Mouse (Mus musculus): ENCODE data around the gene Traf5. TPM values are rescaled to one million over a fixed set of nuclear protein-coding genes. Genes with fewer than 3 reads are reported as not detected.

The Traf5 gene
- polyA plus RNA-seq, 1 experiment from 2014 or later: 4.2 TPM

DNA sequence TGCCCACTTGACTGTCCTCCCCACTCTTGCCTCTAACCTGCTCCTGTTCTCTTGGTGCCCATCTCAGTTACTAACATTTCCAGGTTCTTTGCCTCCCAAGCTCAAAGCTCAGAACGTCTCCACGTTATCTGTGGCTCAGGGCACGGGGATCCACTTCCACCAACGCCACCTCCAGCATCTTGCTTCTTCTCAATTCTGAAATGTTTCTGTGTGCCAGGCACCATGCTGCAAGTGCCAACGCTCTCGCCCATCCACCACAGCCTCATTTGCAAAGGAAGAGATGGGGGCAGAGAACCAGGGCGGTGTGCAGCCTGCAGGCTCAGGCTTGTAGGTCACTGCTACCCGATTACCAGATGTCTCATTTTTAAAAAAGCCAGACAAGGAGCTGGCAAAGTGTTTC is 39.9 kb downstream of the Traf5 start:
- ATAC-seq (ENCODE audit: low FRiP score, low read depth): no peak
- WGBS: 91% methylated on average over 8 of the region's 8 CpGs
- no peaks in the 10 kb centered on the region for H3K4me1 ChIP-seq

DNA sequence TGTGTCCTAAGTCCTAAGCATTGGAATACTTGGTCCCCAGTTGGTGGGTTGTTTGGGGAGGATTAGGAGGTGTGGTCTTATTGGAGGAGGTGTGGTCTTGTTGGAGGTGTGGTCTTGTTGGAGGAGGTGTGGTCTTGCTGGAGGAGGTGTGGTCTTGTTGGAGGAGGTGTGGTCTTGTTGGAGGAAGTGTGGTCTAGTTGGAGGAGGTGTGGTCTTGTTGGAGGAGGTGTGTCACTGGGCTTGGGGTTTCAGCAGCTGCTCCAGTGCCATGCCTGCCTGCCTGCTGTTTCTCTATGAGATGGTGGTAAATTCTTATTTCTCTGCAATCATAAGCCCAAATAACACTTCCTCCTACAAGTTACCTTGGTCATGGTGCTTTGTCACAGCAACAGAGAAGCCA is 93.3 kb downstream of the Traf5 start:
- no peak overlapping the region for H3K27ac ChIP-seq (replicated peaks)
- H3K4me3 ChIP-seq: no peak overlapping the region
- H3K9me3 ChIP-seq: no peaks in the 10 kb centered on the region
- H3K36me3 ChIP-seq: no peaks in the 10 kb centered on the region
- no peaks in the 10 kb centered on the region for H3K27me3 ChIP-seq
- H3K4me1 ChIP-seq: no peaks in the 10 kb centered on the region
- H3K9ac ChIP-seq (replicated peaks): no peak overlapping the region
- H3K4me2 ChIP-seq (replicated peaks): no peak overlapping the region
- ATAC-seq (ENCODE audit: low FRiP score, low read depth): no peak

More for the DNA sequence above, 39.9 kb downstream of the Traf5 start:
- Histone ChIP-seq H3K27me3 (no peaks in the 10 kb centered on the region), H3K9ac (replicated peaks) (no peak overlapping the region), H3K4me3 (no peak overlapping the region), H3K4me2 (replicated peaks) (no peak overlapping the region), H3K9me3 (no peaks in the 10 kb centered on the region), H3K27ac (replicated peaks) (no peak overlapping the region), H3K36me3 (no peaks in the 10 kb centered on the region)

DNA sequence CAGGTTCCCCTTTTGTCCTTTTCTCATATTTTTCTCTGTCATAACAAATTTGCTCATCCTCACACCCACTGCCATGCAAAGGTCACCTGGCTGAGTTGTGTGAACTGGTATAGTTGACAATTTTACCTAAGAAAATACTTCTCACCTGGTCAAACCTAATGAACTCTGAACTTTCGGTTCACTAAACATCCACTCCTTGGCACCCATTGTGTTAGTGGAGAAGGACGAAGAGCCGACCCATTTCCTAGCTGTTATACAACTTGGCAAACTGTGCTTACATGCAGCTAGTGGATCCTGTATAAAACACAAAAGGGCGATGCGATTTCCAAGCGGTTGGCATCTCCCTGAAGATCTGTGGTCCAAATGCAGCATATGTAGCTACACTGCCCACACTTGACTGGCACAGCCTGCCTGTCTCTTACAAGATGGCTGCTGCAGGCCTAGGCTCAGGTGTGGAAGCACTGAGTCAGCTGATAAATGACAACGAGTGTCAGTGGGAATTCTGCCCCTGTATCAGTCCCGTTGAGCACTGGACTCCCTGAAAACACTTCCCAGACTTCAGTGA is 95.7 kb downstream of the Traf5 start:
- 86% methylated on average over 8 of the region's 8 CpGs for WGBS
- no peaks in the 10 kb centered on the region for H3K27me3 ChIP-seq
- no peaks in the 10 kb centered on the region for H3K4me1 ChIP-seq
- no peak overlapping the region for H3K4me2 ChIP-seq (replicated peaks)
- no peak overlapping the region for H3K9ac ChIP-seq (replicated peaks)
- no peak for ATAC-seq (ENCODE audit: low FRiP score, low read depth)
- H3K4me3 ChIP-seq: no peak overlapping the region
- no peaks in the 10 kb centered on the region for H3K9me3 ChIP-seq
- no peak overlapping the region for H3K27ac ChIP-seq (replicated peaks)
- no peaks in the 10 kb centered on the region for H3K36me3 ChIP-seq

DNA sequence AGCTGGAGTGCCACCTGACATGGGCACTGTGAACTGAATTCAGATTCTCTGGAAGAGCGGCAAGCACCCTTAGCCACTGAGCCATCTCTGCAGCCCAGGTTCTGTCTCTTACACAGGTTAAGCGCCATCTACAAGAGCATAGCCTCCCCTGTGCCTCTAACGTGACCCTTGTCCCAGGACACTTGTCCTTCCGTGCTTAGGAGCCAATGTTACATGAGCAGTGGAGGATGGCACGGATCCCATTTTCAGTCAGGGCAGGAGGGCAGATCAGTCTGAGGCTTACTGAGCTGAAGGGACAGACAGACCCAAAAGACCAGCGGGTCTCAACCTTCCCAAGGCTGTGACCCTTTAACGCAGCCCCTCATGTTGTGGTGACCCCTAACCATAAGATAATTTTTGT is 96.4 kb downstream of the Traf5 start:
- Histone ChIP-seq H3K27me3 (no peaks in the 10 kb centered on the region), H3K4me3 (no peak overlapping the region), H3K9ac (replicated peaks) (no peak overlapping the region), H3K36me3 (no peaks in the 10 kb centered on the region), H3K27ac (replicated peaks) (no peak overlapping the region), H3K9me3 (no peaks in the 10 kb centered on the region), H3K4me2 (replicated peaks) (no peak overlapping the region), H3K4me1 (no peaks in the 10 kb centered on the region)
- WGBS: 93% methylated on average over 7 of the region's 7 CpGs
- no peak for ATAC-seq (ENCODE audit: low FRiP score, low read depth)

DNA sequence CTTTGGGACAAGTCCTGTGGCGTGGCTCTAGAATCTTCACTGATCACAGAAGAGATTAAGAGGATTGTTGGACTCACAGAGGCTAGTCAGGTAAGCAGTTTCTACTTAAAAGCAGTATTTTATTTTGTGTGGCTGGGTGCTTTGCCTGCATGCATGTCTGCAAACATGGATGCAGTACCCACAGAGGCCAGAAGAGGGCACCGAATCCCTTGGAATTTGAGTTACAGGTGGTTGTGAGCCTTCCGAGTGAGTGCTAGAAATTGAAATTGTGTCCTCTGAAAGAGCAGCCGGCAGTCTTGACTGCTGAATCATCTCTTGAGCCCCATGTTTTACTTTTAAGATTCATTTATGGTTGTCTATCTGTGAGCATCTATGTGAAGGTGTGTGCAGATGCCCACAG is 96.9 kb downstream of the Traf5 start:
- H3K4me1 ChIP-seq: no peaks in the 10 kb centered on the region
- H3K36me3 ChIP-seq: no peaks in the 10 kb centered on the region
- no peak overlapping the region for H3K4me3 ChIP-seq
- ATAC-seq (ENCODE audit: low FRiP score, low read depth): no peak
- no peaks in the 10 kb centered on the region for H3K27me3 ChIP-seq
- no peaks in the 10 kb centered on the region for H3K9me3 ChIP-seq
- 63% methylated on average over 4 of the region's 4 CpGs for WGBS
- no peak overlapping the region for H3K27ac ChIP-seq (replicated peaks)
- H3K9ac ChIP-seq (replicated peaks): no peak overlapping the region
- H3K4me2 ChIP-seq (replicated peaks): no peak overlapping the region

DNA sequence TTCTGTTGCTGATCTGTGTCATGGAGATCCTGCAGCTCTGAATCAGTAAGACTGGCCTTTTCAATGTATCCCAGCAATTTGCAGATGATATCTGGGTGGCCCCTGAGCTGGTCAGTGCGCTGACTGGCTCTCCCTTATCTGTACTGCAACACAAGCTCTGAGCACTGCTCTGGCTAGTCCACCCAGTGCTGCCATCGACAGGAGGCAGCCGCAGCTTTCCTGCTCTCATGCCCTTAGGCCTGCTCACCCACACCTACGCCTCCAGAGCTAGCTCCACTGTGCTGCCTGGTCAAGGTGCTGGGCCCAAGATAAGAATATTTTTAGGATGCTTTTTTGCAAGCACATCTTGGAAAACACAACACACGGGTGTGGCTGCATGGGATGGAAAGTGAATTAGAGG is 97.9 kb downstream of the Traf5 start:
- WGBS: 77% methylated on average over 5 of the region's 5 CpGs
- Histone ChIP-seq H3K9me3 (no peaks in the 10 kb centered on the region), H3K9ac (replicated peaks) (no peak overlapping the region), H3K4me3 (no peak overlapping the region), H3K4me1 (no peaks in the 10 kb centered on the region), H3K27ac (replicated peaks) (no peak overlapping the region), H3K4me2 (replicated peaks) (no peak overlapping the region), H3K36me3 (no peaks in the 10 kb centered on the region), H3K27me3 (no peaks in the 10 kb centered on the region)
- ATAC-seq (ENCODE audit: low FRiP score, low read depth): no peak

DNA sequence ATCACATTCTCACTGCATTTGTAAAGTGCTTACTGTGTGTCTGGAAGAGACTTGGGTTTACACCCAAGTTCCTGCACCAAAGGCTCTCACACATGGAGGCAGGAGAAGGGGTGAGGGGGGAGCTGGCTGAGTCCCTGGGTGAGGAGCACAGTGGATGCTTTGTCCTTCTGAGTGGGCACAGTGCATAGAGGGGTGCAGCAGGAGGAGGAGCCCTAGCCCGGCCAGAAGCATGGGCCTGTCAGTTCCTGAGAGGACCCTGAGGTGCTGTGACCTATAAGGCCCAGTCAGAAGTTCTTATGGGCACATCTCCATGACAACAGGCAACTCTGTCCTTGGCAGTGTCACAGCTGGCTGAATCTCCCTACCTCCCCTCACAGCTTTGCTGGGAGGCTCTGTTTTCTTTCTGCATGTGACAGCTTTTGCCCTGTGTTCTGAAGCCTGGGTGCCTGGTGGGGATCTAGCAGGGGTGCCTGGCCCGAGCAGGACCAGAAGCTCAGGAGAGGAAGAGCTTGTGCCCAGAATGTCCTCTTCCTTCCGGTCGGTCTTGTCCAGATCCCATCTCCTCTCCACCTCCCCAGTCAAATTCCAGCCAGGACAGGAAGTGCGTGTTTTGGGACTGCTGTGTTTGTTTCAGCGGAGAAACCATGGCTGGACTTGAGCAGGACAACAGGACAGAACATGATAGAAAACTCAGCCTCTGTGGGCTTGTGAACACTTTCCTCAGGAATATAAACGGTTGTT is 100.1 kb downstream of the Traf5 start:
- H3K27ac ChIP-seq (replicated peaks): no peak overlapping the region
- ATAC-seq (ENCODE audit: low FRiP score, low read depth): no peak
- H3K4me3 ChIP-seq: no peak overlapping the region
- no peaks in the 10 kb centered on the region for H3K27me3 ChIP-seq
- no peaks in the 10 kb centered on the region for H3K36me3 ChIP-seq
- no peak overlapping the region for H3K4me2 ChIP-seq (replicated peaks)
- no peaks in the 10 kb centered on the region for H3K4me1 ChIP-seq
- H3K9me3 ChIP-seq: no peaks in the 10 kb centered on the region
- 78% methylated on average over 7 of the region's 7 CpGs for WGBS
- no peak overlapping the region; the same call in 1 of the 2 replicates for H3K9ac ChIP-seq (replicated peaks)

DNA sequence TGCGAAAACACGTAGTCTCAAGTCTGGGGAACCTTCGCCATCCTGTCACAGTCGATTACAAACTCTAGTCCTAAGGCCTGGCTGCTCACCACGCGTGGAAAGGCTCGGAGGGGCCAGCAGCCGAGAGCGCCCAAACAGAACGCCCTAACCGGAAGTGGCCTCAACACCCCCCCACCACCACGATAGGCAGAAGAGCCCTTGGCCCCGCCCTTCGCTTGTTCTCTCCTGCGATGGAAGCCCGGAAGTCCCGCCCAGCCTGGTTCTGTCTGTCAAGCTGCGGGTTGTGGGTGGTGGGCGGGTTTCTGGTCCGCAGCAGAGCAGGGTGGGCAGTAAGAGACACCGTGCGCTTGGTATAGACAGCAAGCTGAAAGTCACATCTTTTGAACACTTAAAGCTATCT is 102.4 kb downstream of the Traf5 start:
- H3K27ac ChIP-seq (replicated peaks): peak overlapping the region; percentile 76; the same call in 1 of the 2 replicates
- H3K36me3 ChIP-seq: no peaks in the 10 kb centered on the region
- peak overlapping the region; percentile 59 for H3K4me3 ChIP-seq
- H3K4me1 ChIP-seq: no peaks in the 10 kb centered on the region
- peaks cover 4% of the 10 kb centered on the region; the same call in 1 of the 2 replicates for H3K27me3 ChIP-seq
- WGBS: 0% methylated on average over 22 of the region's 22 CpGs
- H3K4me2 ChIP-seq (replicated peaks): peak overlapping the region; percentile 66
- no peaks in the 10 kb centered on the region for H3K9me3 ChIP-seq
- ATAC-seq (ENCODE audit: low FRiP score, low read depth): peak; percentile 98
- peak overlapping the region; percentile 69 for H3K9ac ChIP-seq (replicated peaks)

DNA sequence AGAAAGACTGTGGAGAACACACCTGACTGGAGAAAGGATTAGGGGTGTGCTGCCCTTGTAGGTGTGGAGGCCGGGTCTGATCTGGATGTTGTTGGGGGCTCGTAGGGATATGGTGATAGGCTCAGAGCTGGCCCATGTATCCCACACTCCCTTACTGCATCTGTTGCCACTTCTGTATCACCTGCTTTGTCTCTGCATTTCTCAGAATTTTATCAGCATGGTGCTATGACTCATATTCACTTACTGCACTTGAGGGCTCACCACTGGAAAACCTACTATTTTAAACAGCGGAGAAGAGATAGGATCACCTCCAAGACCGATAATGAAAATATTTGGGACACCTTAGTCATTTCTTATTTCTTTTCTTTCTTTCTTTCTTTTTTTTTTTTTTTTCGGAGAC is 103.3 kb downstream of the Traf5 start:
- Histone ChIP-seq H3K27me3 (peaks cover 6% of the 10 kb centered on the region; the same call in 1 of the 2 replicates), H3K4me3 (no peak overlapping the region), H3K4me2 (replicated peaks) (peak overlapping the region; percentile 66; the same call in 1 of the 2 replicates), H3K9ac (replicated peaks) (no peak overlapping the region), H3K4me1 (no peaks in the 10 kb centered on the region), H3K36me3 (no peaks in the 10 kb centered on the region), H3K9me3 (no peaks in the 10 kb centered on the region), H3K27ac (replicated peaks) (no peak overlapping the region)
- 90% methylated on average over 5 of the region's 5 CpGs for WGBS
- no peak for ATAC-seq (ENCODE audit: low FRiP score, low read depth)

DNA sequence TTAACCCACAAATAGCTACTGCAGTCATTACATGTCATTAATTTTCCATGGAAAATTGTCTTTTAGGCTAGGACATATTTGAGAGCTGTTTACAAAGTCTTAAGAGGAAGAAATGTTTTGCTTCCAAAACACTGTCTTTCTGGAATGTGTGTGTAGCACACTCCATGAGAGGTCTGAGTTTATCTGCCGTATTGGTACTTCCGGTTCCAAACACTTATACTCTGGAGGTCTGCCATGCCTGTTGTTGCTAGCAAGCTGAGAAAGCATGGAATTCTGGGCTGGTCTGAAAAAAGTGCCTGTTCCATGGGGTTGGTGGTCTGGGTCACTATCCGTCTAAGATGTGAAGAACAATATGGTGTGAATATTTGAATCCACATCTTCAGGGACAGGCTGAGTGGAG is 103.7 kb downstream of the Traf5 start:
- Histone ChIP-seq H3K36me3 (no peaks in the 10 kb centered on the region), H3K9ac (replicated peaks) (no peak overlapping the region), H3K27me3 (peaks cover 6% of the 10 kb centered on the region; the same call in 1 of the 2 replicates), H3K9me3 (no peaks in the 10 kb centered on the region), H3K4me2 (replicated peaks) (no peak overlapping the region), H3K27ac (replicated peaks) (no peak overlapping the region), H3K4me1 (no peaks in the 10 kb centered on the region), H3K4me3 (no peak overlapping the region)
- WGBS: 95% methylated on average over 3 of the region's 3 CpGs
- ATAC-seq (ENCODE audit: low FRiP score, low read depth): no peak

DNA sequence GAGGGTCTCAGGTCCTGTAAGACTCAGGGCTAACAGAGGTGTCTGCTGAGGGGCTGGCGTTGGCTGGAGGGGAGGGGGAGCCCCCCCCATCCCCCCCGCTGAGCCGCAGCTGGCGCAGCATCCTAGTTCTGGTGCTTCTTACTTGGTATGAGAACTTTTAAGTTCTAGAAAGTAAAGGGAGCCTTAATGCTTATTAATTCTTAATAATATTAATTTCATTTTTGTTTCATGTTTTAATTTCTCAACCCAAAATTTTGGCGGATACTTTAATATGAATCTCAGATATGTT is 104.9 kb downstream of the Traf5 start:
- peaks cover 6% of the 10 kb centered on the region; the same call in 1 of the 2 replicates for H3K27me3 ChIP-seq
- 54% methylated on average over 5 of the region's 5 CpGs for WGBS
- no peak overlapping the region for H3K9ac ChIP-seq (replicated peaks)
- no peaks in the 10 kb centered on the region for H3K36me3 ChIP-seq
- H3K4me1 ChIP-seq: peaks cover 2% of the 10 kb centered on the region
- no peak overlapping the region for H3K4me3 ChIP-seq
- no peak for ATAC-seq (ENCODE audit: low FRiP score, low read depth)
- no peak overlapping the region for H3K27ac ChIP-seq (replicated peaks)
- no peaks in the 10 kb centered on the region for H3K9me3 ChIP-seq
- H3K4me2 ChIP-seq (replicated peaks): no peak overlapping the region

DNA sequence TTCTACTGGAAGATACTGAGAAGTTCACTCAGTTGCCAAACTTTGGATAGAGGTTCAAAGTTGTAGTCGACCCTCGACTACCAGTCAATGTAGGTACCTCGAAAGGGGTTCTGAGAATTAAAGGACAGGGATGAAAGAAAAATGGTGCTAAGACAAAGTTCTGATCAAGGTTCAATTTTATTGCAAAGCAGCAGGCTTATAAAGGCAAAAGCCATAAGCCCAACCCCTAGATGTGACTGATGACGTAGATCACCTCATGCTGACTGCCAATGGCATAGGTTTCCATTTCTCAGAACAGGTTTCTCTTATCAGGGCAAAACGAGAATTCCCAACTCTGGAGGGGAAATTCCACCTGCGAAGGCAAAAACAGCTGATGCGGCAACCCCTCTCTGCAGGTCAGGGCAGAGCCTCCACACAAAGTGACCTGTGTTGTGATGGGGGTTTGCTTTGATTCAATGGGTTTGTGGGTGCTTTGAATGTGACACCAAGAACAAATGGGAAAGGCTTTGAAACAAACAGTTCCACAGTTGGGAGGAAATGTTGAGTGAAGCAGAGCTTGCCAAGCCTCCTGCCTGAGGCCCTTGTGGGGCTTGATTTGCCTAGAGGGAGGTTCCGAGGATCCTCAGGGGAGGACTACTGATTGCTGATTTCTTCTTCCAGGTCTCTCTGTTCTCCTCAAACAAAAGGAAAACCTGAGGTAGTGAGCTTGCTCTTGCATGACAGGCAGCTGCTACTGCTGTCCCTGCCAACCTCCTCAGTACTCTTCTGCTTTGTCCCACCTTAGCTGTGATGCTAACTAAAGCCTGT is 105.5 kb downstream of the Traf5 start:
- no peaks in the 10 kb centered on the region for H3K36me3 ChIP-seq
- H3K4me3 ChIP-seq: no peak overlapping the region
- no peak overlapping the region for H3K4me2 ChIP-seq (replicated peaks)
- WGBS: 81% methylated on average over 8 of the region's 8 CpGs
- H3K27me3 ChIP-seq: peaks cover 6% of the 10 kb centered on the region; the same call in 1 of the 2 replicates
- peaks cover 7% of the 10 kb centered on the region for H3K4me1 ChIP-seq
- no peak overlapping the region for H3K27ac ChIP-seq (replicated peaks)
- ATAC-seq (ENCODE audit: low FRiP score, low read depth): no peak
- no peaks in the 10 kb centered on the region for H3K9me3 ChIP-seq
- no peak overlapping the region for H3K9ac ChIP-seq (replicated peaks)

Measured in midbrain, embryonic 12.5 days (tissue).